Mouse (Mus musculus) neural tube, embryonic 14.5 days (tissue): ENCODE data around the gene Hbb-y. TPM values are rescaled to one million over a fixed set of nuclear protein-coding genes. Genes with fewer than 3 reads are reported as not detected.
"Not testable (repeated sequence)": the region's sequence is repeated elsewhere in the genome, so short reads cannot be mapped to it uniquely, and the experiment has no call there.

ENCODE experiments used
- ATAC-seq: fragments of 200-750 bp; cut with Nextera tagmentation; 2 replicates; pipeline ENCODE4 v1.8.0; 2017; ENCODE audit warnings: low read depth, mild to moderate bottlenecking, moderate TSS enrichment, moderate library complexity
- H3K27ac ChIP-seq: fragments of 300-500 bp; sonication (generic); 2 replicates; pipeline ENCODE4 v1.5.1; 2014; ENCODE audit warnings: low read depth, mild to moderate bottlenecking, control low read depth, low read length, moderate library complexity, mixed read lengths
- H3K27me3 ChIP-seq: fragments of 300-500 bp; sonication (generic); 2 replicates; pipeline ENCODE4 v1.6.1; 2014; ENCODE audit warnings: low read length; ENCODE audit not compliant: control insufficient read depth, insufficient read depth
- H3K36me3 ChIP-seq: fragments of 300-500 bp; sonication (generic); 2 replicates; pipeline ENCODE4 v1.6.1; 2014; ENCODE audit warnings: low read length, mixed read lengths; ENCODE audit not compliant: control insufficient read depth, insufficient read depth
- H3K4me1 ChIP-seq: fragments of 300-500 bp; sonication (generic); 2 replicates; pipeline ENCODE4 v1.6.1; 2014; ENCODE audit warnings: low read length; ENCODE audit not compliant: control insufficient read depth, insufficient read depth
- H3K4me2 ChIP-seq: fragments of 300-500 bp; sonication (generic); 2 replicates; pipeline ENCODE4 v1.6.1; 2014; ENCODE audit warnings: mild to moderate bottlenecking, low read depth, low read length, control low read depth
- H3K4me3 ChIP-seq: fragments of 300-500 bp; sonication (generic); 2 replicates; pipeline ENCODE4 v1.5.1; 2014; ENCODE audit warnings: low read depth, low read length, control low read depth, mixed read lengths
- H3K9ac ChIP-seq: fragments of 300-500 bp; sonication (generic); replicated peaks from 2 replicates; pipeline ENCODE4 v1.6.1; 2014; ENCODE audit warnings: low read depth, mild to moderate bottlenecking, control low read depth, low read length, mixed read lengths
- H3K9me3 ChIP-seq: fragments of 300-500 bp; sonication (generic); 2 replicates; pipeline ENCODE4 v1.6.1; 2016; ENCODE audit warnings: low read length; ENCODE audit not compliant: control insufficient read depth
- WGBS: fragments of 180-500 bp; shearing (Covaris S2); extraction: QIAGEN DNeasy Blood & Tissue Kit; methylation state at CpG from one replicate; pipeline ENCODE4 v1.1.7; 2014; 5-methylcytosine and 5-hydroxymethylcytosine counted together
- polyA plus RNA-seq: library from polyadenylated mRNA; unstranded; fragments of >200 nt; fragmentation: Nextera tagmentation; extraction: Ambion mirVana; gene quantifications from 2 replicates; pipeline ENCODE4 v1.2.1, GENCODE M21; 2014

Hbb-y gene
- polyA plus RNA-seq, 1 experiment from 2014 or later = 261 TPM

- no peak for ATAC-seq
Measured at GRCm38 (mm10) chr7:103824597-103824996, 28.4 kb downstream of the Hbb-y start.

GRCm38 (mm10) chr7:103815085-103815484 is 37.9 kb downstream of the Hbb-y start:
- H3K4me2 ChIP-seq, H3K9me3 ChIP-seq, H3K4me1 ChIP-seq, H3K9ac ChIP-seq, H3K27ac ChIP-seq, H3K4me3 ChIP-seq, ATAC-seq, H3K36me3 ChIP-seq, H3K27me3 ChIP-seq: not testable (repeated sequence)
- 92% methylated on average over 1 of the region's 2 CpGs for WGBS

More at GRCm38 (mm10) chr7:103824597-103824996, 28.4 kb downstream of the Hbb-y start:
- Histone ChIP-seq H3K27me3 (no peaks in the 10 kb centered on the region), H3K9ac (no peak overlapping the region), H3K36me3 (no peaks in the 10 kb centered on the region), H3K4me2 (no peak overlapping the region), H3K4me1 (no peaks in the 10 kb centered on the region), H3K27ac (no peak overlapping the region), H3K9me3 (no peaks in the 10 kb centered on the region), H3K4me3 (no peak overlapping the region)
- 91% methylated on average over 2 of the region's 2 CpGs for WGBS

- Histone ChIP-seq H3K4me2 (no peak within 1 kb of the TSS), H3K4me1 (no peaks in the 10 kb centered on the region), H3K36me3 (no peaks in the 10 kb centered on the region), H3K27me3 (no peaks in the 10 kb centered on the region), H3K27ac (no peak within 1 kb of the TSS), H3K9me3 (no peaks in the 10 kb centered on the region), H3K9ac (no peak within 1 kb of the TSS), H3K4me3 (no peak within 1 kb of the TSS)
- ATAC-seq = no peak
- WGBS = 88% methylated on average over 3 of the region's 3 CpGs
Measured at GRCm38 (mm10) chr7:103813766-103814165, 39.2 kb downstream of the Hbb-y start, which contains the start of gene Hbb-bt. Hbb-bt (minus strand) TSS chr7:103813996.

- not testable (repeated sequence) for H3K4me1 ChIP-seq, H3K9ac ChIP-seq, H3K4me3 ChIP-seq, H3K27ac ChIP-seq, H3K27me3 ChIP-seq, H3K9me3 ChIP-seq, H3K4me2 ChIP-seq, H3K36me3 ChIP-seq, ATAC-seq
- no CpG with 5 or more reads among the region's 3 CpGs for WGBS
Measured at GRCm38 (mm10) chr7:103813152-103813551, 39.9 kb downstream of the Hbb-y start.

GRCm38 (mm10) chr7:103812174-103812573 is 40.8 kb downstream of the Hbb-y start:
- Histone ChIP-seq H3K27me3 (no peaks in the 10 kb centered on the region), H3K4me1 (no peaks in the 10 kb centered on the region), H3K9ac (no peak overlapping the region), H3K9me3 (no peaks in the 10 kb centered on the region), H3K36me3 (no peaks in the 10 kb centered on the region), H3K4me3 (no peak overlapping the region), H3K4me2 (no peak overlapping the region), H3K27ac (no peak overlapping the region)
- ATAC-seq = no peak
- WGBS = 68% methylated on average over 1 of the region's 1 CpGs

GRCm38 (mm10) chr7:103811223-103811845 is 41.7 kb downstream of the Hbb-y start:
- WGBS = 100% methylated on average over 1 of the region's 1 CpGs

GRCm38 (mm10) chr7:103810746-103811145 is 42.3 kb downstream of the Hbb-y start:
- no peak overlapping the region for H3K9ac ChIP-seq
- H3K4me1 ChIP-seq = no peaks in the 10 kb centered on the region
- H3K36me3 ChIP-seq = no peaks in the 10 kb centered on the region
- H3K27me3 ChIP-seq = no peaks in the 10 kb centered on the region
- H3K4me3 ChIP-seq = no peak overlapping the region
- ATAC-seq = no peak
- H3K4me2 ChIP-seq = no peak overlapping the region
- 80% methylated on average over 3 of the region's 3 CpGs for WGBS
- H3K9me3 ChIP-seq = no peaks in the 10 kb centered on the region
- no peak overlapping the region for H3K27ac ChIP-seq

More at GRCm38 (mm10) chr7:103811223-103811845, 41.7 kb downstream of the Hbb-y start:
- Histone ChIP-seq H3K9me3 (no peaks in the 10 kb centered on the region), H3K4me2 (no peak overlapping the region), H3K4me1 (no peaks in the 10 kb centered on the region), H3K4me3 (no peak overlapping the region), H3K9ac (no peak overlapping the region), H3K36me3 (no peaks in the 10 kb centered on the region), H3K27ac (no peak overlapping the region), H3K27me3 (no peaks in the 10 kb centered on the region)
- no peak for ATAC-seq

- no peak for ATAC-seq
- Histone ChIP-seq H3K4me2 (no peak overlapping the region), H3K9me3 (no peaks in the 10 kb centered on the region), H3K9ac (no peak overlapping the region), H3K4me1 (no peaks in the 10 kb centered on the region), H3K4me3 (no peak overlapping the region), H3K36me3 (no peaks in the 10 kb centered on the region), H3K27ac (no peak overlapping the region), H3K27me3 (no peaks in the 10 kb centered on the region)
- 86% methylated on average over 1 of the region's 1 CpGs for WGBS
Measured at GRCm38 (mm10) chr7:103810296-103810695, 42.7 kb downstream of the Hbb-y start.

- Histone ChIP-seq H3K9me3 (no peaks in the 10 kb centered on the region), H3K27me3 (no peaks in the 10 kb centered on the region), H3K9ac (no peak overlapping the region), H3K27ac (no peak overlapping the region), H3K4me2 (no peak overlapping the region), H3K4me1 (no peaks in the 10 kb centered on the region), H3K4me3 (no peak overlapping the region), H3K36me3 (no peaks in the 10 kb centered on the region)
- WGBS = 90% methylated on average over 1 of the region's 1 CpGs
- ATAC-seq = no peak
Measured at GRCm38 (mm10) chr7:103809801-103810155, 43.2 kb downstream of the Hbb-y start.
